Mouse (Mus musculus): ENCODE measurements around the gene Hmx2. TPM values are rescaled to one million over a fixed set of nuclear protein-coding genes. Genes with fewer than 3 reads are reported as not detected.

Hmx2 gene
- polyA plus RNA-seq, 1 experiment = 8.8 TPM

DNA sequence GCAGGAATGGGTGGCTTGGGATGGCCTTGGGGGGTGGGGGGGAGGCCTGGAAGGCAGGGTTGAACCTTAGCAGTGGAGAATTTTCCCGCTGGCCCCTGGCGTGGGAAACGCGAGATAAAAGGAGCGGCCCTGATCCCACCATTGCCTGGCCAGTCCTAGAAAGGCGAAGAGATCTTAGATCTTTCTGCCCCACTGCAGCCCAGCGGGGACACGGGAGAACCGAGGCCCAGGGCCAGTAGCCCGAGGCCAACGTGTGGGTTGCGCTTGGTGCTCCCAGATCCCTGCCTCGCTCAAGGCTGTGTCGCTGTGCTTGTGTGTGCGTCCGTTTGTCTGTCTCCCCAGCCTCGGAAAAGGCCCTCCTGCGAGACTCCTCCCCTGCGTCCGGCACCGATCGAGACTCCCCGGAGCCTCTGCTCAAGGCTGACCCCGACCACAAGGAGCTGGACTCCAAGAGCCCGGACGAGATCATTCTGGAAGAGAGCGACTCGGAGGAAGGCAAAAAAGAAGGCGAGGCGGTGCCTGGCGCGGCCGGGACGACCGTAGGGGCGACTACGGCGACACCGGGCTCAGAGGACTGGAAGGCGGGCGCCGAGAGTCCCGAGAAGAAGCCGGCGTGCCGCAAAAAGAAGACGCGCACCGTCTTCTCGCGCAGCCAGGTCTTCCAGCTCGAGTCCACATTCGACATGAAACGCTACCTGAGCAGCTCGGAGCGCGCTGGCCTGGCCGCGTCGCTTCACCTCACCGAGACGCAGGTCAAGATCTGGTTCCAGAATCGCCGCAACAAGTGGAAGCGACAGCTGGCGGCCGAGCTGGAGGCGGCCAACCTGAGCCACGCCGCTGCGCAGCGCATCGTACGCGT, 4.7 kb upstream of the Hmx2 start:
- DNase-seq = peak; percentile 10
- no peak for TF ChIP-seq POLR2A (IDR thresholded peaks at IDR 0.05; ENCODE audit: low read depth, low read length)
- TF ChIP-seq CTCF (conservative IDR thresholded peaks at IDR 0.05; ENCODE audit: insufficient read depth, insufficient read length, low read depth, low read length) = no peak
- WGBS = 2% methylated on average over 75 of the region's 75 CpGs
- H3K27ac ChIP-seq (ENCODE audit: insufficient read depth, low read depth, low read length) = no peak overlapping the region
- H3K4me1 ChIP-seq (ENCODE audit: control insufficient read depth, insufficient read depth, low read length) = no peaks in the 10 kb centered on the region; the same call in 1 of the 2 replicates
- peak overlapping the region; percentile 6 for H3K4me3 ChIP-seq (ENCODE audit: insufficient read depth, low read depth, low read length)
- peaks cover 20% of the 10 kb centered on the region for H3K27me3 ChIP-seq (replicated peaks; ENCODE audit: control insufficient read depth, insufficient read depth, low read length)
- no peaks in the 10 kb centered on the region for H3K36me3 ChIP-seq (ENCODE audit: control insufficient read depth, insufficient read depth, low read length)

DNA sequence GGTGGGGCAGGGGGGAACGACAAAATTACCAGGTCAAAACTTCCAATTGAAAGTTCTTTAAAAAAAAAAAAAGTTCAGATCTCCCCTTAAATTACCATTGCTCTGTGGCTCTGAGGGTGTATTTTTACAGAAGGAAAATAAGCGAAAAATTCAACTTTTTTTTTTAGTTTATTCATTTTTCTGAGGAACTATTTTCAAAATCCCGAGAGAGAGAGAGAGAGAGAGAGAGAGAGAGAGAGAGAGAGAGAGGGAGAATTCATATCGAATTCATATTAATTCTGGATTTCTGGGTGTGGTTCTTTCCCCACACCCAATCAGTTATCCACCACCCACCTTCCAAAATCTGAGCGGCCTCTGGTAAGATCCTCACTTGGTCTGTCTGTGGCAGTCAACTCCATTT, 3.7 kb upstream of the Hmx2 start:
- Histone ChIP-seq H3K27me3 (replicated peaks; ENCODE audit: control insufficient read depth, insufficient read depth, low read length) (peaks cover 20% of the 10 kb centered on the region), H3K27ac (ENCODE audit: insufficient read depth, low read depth, low read length) (no peak overlapping the region), H3K4me1 (ENCODE audit: control insufficient read depth, insufficient read depth, low read length) (no peaks in the 10 kb centered on the region; the same call in 1 of the 2 replicates), H3K36me3 (ENCODE audit: control insufficient read depth, insufficient read depth, low read length) (no peaks in the 10 kb centered on the region), H3K4me3 (ENCODE audit: insufficient read depth, low read depth, low read length) (no peak overlapping the region)
- WGBS = 7% methylated on average over 5 of the region's 5 CpGs
- DNase-seq = no peak
- TF ChIP-seq POLR2A (IDR thresholded peaks at IDR 0.05; ENCODE audit: low read depth, low read length) = no peak
- no peak for TF ChIP-seq CTCF (conservative IDR thresholded peaks at IDR 0.05; ENCODE audit: insufficient read depth, insufficient read length, low read depth, low read length)

DNA sequence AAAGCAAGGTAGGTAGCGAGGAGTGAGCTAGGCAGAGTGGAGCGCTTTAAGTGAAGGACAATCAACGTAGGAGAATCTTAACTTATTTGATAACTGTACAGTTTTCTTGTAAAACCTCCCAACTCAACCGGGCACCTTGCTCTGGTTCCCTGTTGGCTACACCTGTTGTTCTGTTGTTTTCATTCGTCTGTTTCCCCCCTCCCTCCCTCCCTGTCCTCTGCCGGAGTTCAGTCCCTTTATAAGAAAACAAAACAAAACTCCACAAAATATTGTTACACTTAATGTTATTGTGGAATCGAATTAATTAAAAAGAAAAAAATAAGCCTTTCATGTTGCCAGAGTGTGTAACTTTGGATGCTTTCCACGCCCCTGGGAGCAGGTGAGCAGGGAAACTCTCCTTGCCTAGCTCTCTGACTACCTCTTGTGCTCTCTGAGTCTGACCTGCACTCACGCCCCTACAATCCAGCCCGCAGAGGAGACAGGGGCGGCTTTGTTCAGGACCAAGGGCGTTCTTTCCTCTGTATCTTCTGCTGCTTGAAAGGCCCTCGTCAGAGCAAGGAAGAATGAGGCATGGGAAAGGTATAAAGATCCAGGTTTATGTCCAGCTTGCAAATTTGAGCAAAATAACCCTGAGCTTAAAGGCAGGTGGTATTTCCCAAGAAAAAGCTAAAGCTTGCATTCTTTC, 2.7 kb upstream of the Hmx2 start:
- Histone ChIP-seq H3K27ac (ENCODE audit: insufficient read depth, low read depth, low read length) (no peak overlapping the region), H3K4me1 (ENCODE audit: control insufficient read depth, insufficient read depth, low read length) (no peaks in the 10 kb centered on the region; the same call in 1 of the 2 replicates), H3K4me3 (ENCODE audit: insufficient read depth, low read depth, low read length) (no peak overlapping the region), H3K27me3 (replicated peaks; ENCODE audit: control insufficient read depth, insufficient read depth, low read length) (peaks cover 19% of the 10 kb centered on the region), H3K36me3 (ENCODE audit: control insufficient read depth, insufficient read depth, low read length) (no peaks in the 10 kb centered on the region)
- DNase-seq = no peak
- WGBS = 8% methylated on average over 13 of the region's 13 CpGs
- no peak for TF ChIP-seq POLR2A (IDR thresholded peaks at IDR 0.05; ENCODE audit: low read depth, low read length)
- no peak for TF ChIP-seq CTCF (conservative IDR thresholded peaks at IDR 0.05; ENCODE audit: insufficient read depth, insufficient read length, low read depth, low read length)

DNA sequence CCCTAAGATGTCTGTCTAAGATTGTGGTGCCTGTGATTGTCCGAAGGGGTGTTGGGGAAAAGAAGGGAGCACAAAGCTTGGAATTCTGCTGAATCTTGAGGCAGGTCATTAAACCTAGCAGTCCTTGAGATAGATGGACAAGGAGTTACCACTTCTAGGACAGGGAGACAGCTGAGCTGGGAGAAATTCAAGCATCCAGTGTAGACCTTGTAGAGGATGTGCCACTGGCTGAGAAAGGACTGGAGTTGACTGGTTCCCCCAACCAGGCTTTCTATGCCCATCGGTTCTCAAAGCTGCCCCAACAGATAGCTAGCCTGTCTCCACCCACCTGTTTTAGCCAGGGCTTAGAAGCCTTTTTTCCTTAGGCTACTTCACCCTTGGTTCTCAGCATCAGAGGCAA, 2.1 kb upstream of the Hmx2 start:
- H3K4me3 ChIP-seq (ENCODE audit: insufficient read depth, low read depth, low read length) = no peak overlapping the region
- TF ChIP-seq CTCF (conservative IDR thresholded peaks at IDR 0.05; ENCODE audit: insufficient read depth, insufficient read length, low read depth, low read length) (no peak), POLR2A (IDR thresholded peaks at IDR 0.05; ENCODE audit: low read depth, low read length) (no peak)

DNA sequence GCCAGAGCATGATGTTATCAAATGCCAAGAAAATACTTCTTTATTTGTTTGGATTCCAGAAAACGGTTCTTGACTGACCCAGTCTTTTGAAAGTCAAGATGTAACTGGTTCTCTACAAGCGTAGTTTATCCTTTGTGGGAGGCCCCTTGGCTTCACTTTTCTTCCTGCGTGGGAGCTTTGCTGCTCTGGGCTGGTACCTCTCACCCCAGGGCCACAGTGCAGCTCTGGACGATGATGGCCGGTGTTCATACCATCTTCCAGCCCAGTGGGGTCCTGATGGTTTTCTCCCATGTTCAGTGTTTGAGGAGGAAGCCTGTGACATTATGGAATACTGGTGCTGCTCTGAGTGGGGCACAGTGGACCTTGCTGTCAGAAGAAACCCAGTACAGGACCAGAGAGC, 1.1 kb upstream of the Hmx2 start:
- 5% methylated on average over 5 of the region's 5 CpGs for WGBS
- no peak for DNase-seq

More for the DNA sequence above, 2.1 kb upstream of the Hmx2 start:
- DNase-seq = no peak
- Histone ChIP-seq H3K4me1 (ENCODE audit: control insufficient read depth, insufficient read depth, low read length) (no peaks in the 10 kb centered on the region; the same call in 1 of the 2 replicates), H3K36me3 (ENCODE audit: control insufficient read depth, insufficient read depth, low read length) (no peaks in the 10 kb centered on the region), H3K27me3 (replicated peaks; ENCODE audit: control insufficient read depth, insufficient read depth, low read length) (peaks cover 17% of the 10 kb centered on the region), H3K27ac (ENCODE audit: insufficient read depth, low read depth, low read length) (no peak overlapping the region)
- 5% methylated on average over 2 of the region's 2 CpGs for WGBS

DNA sequence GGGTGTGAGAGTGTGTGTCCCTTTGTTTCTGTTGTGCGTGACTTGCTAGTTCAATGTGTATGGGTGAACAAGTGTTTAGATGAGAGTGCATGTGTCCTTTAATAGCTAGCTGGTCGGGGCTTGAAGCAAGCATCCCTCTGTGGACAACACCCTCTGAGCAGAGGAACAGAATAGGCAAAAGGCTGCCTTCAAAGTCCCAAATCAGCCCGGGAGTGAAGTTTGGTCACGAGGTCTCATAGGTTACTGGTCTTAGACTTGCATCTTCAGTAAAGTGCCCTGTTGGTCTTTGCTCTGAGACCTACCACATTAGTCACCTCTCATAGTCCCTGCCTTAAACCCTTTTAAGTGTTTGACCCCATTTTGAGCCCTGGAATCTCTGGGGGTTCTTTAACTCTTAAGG, 2.9 kb downstream of the Hmx2 start:
- Histone ChIP-seq H3K27ac (ENCODE audit: insufficient read depth, low read depth, low read length) (no peak overlapping the region), H3K4me3 (ENCODE audit: insufficient read depth, low read depth, low read length) (no peak overlapping the region), H3K27me3 (replicated peaks; ENCODE audit: control insufficient read depth, insufficient read depth, low read length) (peaks cover 13% of the 10 kb centered on the region), H3K36me3 (ENCODE audit: control insufficient read depth, insufficient read depth, low read length) (no peaks in the 10 kb centered on the region), H3K4me1 (ENCODE audit: control insufficient read depth, insufficient read depth, low read length) (no peaks in the 10 kb centered on the region)
- 3% methylated on average over 4 of the region's 4 CpGs for WGBS
- DNase-seq = no peak
- TF ChIP-seq CTCF (conservative IDR thresholded peaks at IDR 0.05; ENCODE audit: insufficient read depth, insufficient read length, low read depth, low read length) (no peak), POLR2A (IDR thresholded peaks at IDR 0.05; ENCODE audit: low read depth, low read length) (no peak)

More for the DNA sequence above, 1.1 kb upstream of the Hmx2 start:
- Histone ChIP-seq H3K27me3 (replicated peaks; ENCODE audit: control insufficient read depth, insufficient read depth, low read length) (peaks cover 21% of the 10 kb centered on the region), H3K27ac (ENCODE audit: insufficient read depth, low read depth, low read length) (no peak overlapping the region), H3K4me1 (ENCODE audit: control insufficient read depth, insufficient read depth, low read length) (no peaks in the 10 kb centered on the region; the same call in 1 of the 2 replicates), H3K4me3 (ENCODE audit: insufficient read depth, low read depth, low read length) (no peak overlapping the region), H3K36me3 (ENCODE audit: control insufficient read depth, insufficient read depth, low read length) (no peaks in the 10 kb centered on the region)
- TF ChIP-seq CTCF (conservative IDR thresholded peaks at IDR 0.05; ENCODE audit: insufficient read depth, insufficient read length, low read depth, low read length) (no peak), POLR2A (IDR thresholded peaks at IDR 0.05; ENCODE audit: low read depth, low read length) (no peak)

Data from kidney, adult 2 months (tissue).